Mouse (Mus musculus) thymus, postnatal 0 days (tissue): Measurements from ENCODE around the gene Gabarapl1. TPM values are rescaled to one million over a fixed set of nuclear protein-coding genes. Genes with fewer than 3 reads are reported as not detected.

Experiments used
- DNase-seq: peaks from one replicate; pipeline ENCODE4 v3.0.0-alpha.2; 2015; ENCODE audit warnings: low spot score
- polyA plus RNA-seq: library from polyadenylated mRNA; unstranded; fragments of >200 nt; fragmentation: Nextera tagmentation; extraction: Ambion mirVana; gene quantifications from 2 replicates; pipeline ENCODE4 v1.2.1, GENCODE M21; 2015

The Gabarapl1 gene
- polyA plus RNA-seq, 1 experiment from 2014 or later: 32.0 TPM

DNA sequence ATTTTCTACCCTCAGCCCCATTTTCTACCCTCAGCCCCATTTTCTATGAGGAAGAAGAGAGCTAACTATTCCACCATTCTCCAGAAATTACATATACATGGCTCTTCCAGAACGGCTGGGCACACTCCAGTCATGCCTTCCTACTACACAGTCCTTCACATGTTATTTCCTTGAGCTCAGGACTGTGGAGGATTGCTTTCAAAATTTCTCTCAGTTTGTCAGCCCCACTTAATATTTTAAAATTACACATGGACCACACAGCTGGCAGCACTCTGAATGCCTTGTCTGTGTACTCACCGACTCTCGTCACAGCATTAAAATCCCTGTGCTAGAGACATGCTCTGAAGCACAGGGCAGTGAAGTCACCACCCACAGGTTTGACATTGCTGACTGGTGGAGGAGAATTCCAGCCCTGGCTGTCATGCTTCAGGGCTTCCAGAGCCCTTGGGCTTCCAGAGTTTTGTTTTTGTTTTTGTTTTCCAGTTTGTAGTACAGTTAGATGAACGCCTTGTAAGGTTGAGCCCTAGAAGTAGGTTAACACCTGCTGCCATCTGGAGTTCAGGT lies 1.7 kb downstream of the Gabarapl1 start:
- DNase-seq: no peak

DNA sequence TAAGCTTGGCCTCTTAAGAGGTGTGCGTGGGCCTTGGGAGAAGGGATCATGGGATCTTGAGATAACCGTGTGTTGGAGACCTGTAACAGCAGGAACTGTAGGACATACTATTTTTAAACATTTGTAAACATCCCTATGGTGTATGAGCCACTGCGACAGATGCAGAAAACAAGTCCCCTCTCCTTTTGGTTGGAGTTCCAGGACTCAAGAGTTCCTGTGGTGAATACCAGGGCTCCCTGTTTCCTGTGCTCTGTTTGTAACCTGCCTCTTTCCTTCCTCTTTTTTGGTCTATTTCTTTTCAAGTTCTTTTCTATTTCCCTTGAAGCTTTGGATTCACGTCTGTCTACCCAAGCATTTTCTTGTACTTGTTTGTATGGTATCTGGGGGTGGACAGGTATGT lies 2.8 kb downstream of the Gabarapl1 start:
- DNase-seq: no peak

DNA sequence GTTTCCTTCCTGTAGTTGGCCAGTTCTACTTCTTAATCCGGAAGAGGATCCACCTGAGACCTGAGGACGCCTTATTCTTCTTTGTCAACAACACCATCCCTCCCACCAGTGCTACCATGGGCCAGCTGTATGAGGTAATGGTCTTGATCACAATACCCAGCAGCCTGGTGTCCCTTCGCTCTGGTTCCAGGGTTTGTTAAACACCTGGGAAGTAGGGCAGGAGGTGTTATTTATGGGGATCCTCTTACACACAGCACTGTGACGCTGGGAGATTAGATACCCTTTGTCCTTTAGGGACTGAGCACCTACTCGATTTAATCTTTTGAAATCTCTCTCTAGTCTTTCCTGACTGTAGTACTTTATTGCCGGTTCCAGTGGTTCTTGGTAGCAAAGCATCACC lies 5.6 kb downstream of the Gabarapl1 start:
- DNase-seq: no peak

DNA sequence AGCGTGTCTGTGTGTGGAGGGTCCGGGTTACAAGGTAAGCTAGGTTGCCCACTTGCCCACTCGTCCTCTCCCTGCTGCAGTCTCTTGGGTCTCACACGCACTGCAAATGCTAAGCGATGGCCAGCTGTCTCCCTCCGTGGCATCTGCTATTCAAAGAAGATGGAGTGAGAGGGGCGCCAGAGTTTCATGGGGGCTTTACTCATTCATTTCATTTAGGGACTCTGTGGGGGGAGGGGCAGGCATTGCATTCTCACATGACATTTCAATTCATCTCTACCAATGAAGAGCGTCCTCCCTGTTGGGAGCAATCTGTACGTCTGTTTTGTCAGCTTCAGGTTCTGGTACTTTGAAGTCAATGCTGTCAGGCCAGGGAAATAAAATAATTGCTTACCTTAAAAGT lies 9.0 kb downstream of the Gabarapl1 start:
- DNase-seq: no peak

DNA sequence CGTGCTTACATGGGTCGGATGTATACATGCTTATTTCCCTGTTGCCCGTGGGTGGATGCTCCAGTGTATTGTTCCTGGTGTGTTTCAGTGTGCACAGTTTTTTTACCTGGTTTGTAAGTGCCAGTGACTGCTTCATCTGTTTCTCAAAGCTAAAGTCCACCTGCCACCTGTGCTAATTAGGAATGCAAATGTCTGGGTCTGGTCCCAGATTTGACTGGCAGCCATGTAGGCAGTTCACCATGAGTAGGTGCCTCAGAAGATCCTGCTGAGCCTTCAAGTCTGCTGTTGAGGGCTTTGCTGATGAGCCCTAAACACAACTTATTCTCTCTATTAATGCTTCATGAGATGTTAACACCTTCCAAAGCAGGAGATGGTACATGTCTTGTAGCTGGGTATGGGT lies 9.6 kb downstream of the Gabarapl1 start:
- no peak for DNase-seq

DNA sequence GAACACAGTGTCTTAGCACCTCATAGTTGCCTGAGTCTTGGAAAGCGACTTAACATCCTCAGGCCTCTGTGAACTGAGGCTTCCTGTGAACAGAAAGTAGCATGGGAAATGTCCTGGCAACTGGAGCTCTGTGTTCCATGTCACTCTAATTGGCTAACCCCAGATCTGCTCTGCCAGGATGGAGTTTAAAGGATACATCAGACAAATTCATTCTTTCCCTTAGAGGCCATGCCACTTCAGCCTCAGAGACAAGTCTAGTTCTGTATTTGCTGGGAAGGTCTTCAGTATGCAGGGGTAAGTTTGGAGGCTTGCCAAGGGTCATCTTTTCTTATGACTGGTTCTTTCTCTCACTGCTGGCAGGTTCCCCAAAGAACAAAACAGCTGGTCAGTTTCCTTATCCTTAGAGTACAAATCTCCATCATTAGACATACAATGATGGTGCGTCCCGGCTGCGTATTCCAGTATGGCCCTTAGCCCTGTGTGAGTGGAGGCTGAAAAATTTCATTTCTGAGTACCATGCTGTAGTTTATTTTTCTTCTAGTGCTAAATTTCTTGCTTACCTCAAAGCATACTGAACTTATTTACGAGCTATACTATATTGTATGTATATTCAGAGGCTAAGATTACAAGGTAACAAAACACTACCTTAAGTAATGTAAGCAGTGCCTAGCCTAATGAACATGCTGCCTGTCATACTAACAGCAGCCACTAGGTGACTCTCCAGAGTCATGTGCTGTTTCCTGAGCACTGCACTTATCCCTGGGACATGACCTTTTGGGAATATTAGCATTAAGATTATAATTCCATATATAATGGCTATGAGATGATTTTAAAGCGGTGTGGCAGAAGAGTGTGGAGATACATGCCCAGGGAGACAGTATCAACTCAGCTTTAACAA lies 11.0 kb downstream of the Gabarapl1 start:
- DNase-seq: peak; percentile 50

DNA sequence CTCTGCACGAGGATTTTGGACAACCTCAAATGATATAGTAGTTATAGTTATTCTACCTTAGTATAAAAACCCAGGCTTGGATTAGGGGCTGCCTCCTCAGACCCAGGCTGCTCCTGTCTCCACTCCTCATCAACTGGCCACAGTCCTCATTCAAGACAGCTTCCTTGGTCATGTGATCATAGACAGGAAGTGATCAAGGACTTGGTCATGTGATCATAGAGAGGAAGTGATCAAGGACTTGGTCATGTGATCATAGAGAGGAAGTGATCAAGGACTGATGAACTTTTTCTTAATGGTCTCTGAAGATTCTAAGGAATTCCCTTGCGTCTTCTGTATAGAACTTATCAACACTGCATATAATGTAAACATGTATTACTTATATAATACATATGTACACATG lies 14.3 kb downstream of the Gabarapl1 start:
- DNase-seq: no peak

DNA sequence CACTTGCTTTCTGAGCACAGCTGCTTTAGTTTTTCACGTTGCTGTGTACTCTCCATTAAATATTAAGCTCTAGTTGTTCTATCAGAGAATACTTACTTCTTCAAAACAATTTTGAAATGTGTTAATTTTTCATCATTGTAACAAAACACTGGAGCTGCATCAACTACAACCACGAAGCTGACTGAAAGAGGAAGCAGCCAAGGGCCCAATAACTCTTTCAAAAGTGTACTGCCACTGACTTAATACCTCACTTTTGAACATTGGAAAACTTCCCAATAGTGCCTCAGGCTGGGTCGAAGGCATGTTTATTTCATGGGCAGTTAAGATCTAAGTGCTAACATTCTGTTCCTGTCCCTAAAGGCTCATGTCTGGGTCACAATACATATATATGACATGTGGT lies 15.0 kb downstream of the Gabarapl1 start:
- no peak for DNase-seq

DNA sequence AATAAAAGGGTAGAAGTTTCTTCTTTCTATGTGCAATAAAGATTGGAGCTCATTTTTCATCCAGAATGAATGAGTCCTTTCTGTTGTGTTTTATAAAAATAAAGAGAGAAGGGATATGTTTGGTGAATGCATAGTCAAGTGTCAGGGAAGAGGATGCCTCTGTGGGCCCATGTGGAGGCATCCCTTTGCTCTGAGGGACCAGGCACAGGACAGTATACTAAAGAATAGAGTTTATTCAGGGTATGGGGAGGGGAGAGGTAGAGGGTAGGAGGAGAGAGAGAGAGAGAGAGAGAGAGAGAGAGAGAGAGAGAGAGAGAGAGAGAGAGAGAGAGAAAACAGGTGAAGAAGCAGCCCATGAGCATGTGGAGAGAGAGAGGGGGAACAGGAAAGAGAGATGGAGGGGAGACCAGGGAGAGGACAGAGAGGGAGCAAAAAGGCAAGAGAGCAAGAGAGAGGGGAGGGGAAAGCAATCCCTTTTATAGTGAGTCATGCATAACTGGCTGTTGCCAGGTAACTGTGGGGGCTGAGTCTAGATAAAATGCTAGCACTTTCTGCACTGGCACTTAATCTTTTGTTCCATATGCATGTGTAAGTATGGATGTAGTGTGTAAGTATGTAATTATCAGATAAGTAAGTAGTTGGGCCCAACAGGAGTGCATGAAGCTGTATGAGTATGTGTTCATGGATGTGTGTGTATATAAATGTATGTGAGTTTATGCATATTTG lies 24.5 kb downstream of the Gabarapl1 start:
- DNase-seq: no peak

DNA sequence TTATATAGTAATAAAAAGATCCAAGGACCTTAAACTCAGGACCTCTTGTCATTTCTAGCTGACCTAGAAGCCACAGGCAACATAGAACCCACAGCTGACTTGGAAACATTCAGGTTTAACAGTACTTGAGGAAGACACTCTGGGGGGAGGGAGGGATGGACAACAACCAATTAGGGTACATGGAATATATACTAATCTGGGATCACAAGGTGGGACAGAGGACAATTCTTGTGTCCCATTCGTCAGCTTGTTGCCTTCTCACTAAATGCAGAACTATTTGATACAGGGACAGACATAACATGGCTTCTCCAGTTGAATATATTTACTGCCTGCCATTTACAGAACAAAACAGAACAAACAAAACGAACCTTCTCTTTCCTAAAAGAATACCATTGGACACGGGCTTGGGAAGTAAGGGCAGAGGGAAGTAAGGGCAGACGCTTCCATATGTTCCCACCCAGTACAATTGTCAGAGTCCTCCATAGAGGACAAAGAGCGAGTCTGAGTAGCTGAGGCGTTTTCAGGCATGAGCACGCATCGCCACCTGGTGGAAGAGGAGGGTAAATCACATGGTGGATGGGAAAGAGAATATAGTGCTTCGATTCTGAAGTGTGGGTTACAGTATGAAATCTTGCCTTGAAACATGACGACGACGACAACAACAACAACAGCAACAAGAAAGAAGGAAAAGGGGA lies 26.1 kb downstream of the Gabarapl1 start:
- peak; percentile 69 for DNase-seq

DNA sequence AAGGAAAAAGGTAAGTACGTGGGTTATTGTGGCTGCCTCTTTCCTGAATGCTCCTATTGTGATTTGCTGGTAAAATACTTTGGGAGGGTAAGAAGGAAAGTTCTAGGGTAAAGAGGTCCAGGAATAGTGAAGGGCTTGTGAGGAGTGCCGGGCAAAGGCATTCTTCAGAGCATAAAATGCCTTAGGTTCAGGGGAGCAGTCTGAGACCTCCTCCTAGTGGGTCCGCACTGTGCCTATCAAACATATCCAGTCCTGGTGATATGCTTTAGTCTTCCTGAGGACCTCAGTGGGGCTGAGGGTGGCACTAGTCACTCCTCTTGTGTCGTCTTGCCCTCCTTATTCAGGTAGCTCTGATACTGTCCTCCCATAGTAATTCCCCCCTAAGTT lies 26.7 kb downstream of the Gabarapl1 start:
- DNase-seq: no peak

DNA sequence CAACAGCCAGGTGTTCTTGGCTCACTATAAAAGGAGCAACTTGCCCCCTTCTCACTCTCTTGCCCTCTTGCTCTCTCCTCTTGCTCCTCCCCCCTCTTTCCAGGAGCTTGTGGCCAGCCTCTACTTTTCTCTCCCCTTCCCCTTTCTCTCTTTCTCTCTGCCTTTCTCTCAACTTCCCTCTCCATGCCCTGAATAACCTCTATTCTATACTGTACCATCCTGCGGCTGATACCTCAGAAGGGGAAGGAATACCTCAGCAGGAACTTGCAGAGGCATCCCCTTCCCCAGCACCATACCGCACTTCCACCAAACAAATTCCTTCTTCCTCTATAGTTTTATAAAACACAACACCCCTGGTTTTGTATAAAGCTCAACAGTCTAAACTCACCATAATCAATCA lies 32.3 kb downstream of the Gabarapl1 start:
- DNase-seq: no peak

DNA sequence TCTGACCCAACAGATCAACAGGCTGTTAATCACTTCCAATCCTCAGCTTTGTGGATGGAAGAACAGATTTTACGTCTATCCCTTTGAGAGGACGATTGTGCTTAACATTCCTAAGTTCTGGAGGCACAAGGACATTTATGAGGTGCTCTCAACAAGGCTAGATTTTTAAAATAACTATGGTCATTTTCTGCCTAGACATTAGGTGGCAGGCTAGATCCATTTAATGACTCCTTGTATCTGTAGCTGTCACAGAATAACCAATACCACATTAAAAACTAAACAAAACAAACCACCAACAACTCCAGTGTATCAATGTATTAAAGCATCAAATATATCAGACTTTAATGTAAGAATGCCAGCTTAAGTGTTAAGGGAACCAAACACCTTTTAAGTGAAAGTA lies 42.4 kb downstream of the Gabarapl1 start:
- DNase-seq: no peak

DNA sequence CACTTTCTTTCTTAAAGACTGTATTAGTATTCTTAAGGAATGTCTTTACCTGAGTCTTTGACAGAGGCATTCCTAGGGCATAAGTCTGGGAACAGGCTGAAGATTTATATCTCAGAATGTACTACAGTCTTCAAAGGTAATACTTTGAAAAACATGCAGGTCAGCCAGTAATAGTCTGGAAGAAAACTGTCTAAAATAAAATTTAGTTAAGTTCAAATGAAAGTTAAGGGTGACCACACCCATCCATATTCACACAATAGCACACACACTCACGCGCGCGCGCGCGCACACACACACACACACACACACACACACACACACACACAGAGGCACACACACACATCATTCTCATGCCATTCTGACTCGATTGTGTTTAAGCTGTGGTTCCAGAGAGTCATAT lies 44.6 kb downstream of the Gabarapl1 start, which contains the start of gene Klre1:
Gene Klre1, plus strand, starts transcription at position 301 of the 400 bp plus-strand sequence.
- no peak for DNase-seq

DNA sequence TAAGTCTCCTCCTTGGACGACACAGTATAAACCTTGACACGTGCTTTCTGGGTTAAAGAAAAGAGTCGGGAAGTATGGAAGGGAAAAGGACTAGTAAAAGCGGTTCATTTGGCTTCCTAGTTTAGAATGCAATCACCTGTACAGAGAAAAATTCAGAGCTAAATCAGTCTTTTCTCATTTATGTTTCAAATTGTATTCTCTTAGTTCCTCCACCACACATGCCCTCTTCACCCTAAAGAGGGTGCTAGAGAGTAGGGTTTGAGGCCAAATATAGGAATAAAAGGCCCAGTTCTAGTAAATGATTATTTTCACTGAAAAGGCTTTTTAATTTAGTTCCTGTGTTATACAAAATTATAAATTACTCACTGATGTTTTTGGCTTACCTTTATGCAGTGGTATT lies 48.3 kb downstream of the Gabarapl1 start:
- no peak for DNase-seq

DNA sequence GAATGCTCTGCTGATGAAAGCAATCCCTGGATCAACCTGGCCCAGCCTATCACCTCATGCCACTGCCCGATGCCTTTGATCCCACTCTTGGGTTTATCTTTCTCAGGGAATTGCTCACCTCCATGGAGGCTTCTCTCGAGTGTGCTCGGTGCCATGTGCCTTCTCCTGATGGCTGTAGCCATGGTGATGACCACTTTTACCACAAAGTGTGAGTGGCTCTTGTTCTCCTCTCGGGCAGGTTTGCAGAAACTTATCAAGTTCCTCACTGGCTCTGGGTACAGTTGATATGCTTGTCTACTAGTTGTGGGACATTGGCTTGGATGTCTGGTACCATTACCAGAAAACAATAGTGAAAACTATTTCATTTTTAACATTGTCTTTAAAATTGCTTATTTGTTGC lies 48.9 kb downstream of the Gabarapl1 start:
- no peak for DNase-seq

DNA sequence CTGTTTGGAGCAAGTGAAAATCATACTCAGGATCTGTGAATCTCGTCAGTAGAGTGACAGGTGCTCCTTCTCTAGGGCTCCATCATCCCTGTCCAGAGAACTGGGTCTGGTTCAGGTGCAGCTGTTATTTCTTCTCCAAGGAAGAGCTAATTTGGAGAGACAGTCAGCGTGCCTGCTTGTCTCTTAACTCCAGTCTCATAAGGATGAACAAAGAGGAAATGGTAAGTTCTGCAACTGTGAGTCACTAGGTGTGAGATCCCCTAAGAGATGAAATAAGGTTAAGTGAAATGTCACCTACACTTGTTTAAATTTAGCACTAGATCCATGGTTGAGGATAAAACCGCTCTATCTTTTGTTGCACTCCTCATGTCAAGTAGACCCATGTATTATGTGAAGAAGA lies 50.1 kb downstream of the Gabarapl1 start:
- DNase-seq: no peak

DNA sequence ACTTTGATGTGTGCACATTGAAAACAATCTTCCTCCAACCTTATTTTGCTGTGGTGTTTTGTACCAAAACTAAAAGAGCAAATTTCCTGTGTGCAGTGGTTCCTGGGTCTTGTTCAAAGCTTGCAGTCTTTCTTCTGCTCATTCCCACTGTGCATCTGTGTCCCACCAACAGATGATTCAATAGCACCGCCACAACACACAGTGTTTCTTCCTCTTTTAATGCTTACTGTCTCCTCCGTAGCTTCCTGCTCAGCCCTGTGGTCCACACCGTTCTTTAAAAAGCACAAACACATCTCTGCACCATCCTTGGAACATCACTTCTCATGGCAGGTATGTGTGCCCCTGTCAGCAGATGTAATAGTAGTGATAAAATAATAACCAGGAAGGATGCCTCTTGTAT lies 58.5 kb downstream of the Gabarapl1 start, which contains the start of gene Klrd1:
Gene Klrd1, plus strand, starts transcription at position 275 of the 400 bp plus-strand sequence.
- DNase-seq: peak; percentile 10
